Mouse (Mus musculus) layer of hippocampus, adult 2 months (tissue): ENCODE measurements at regions not wholly inside any gene's neighbourhood (a gene's known extent, or its start where the extent isn't known, plus 50 kb on each side); places are given as distances from the start of the nearest gene placed in this dataset.

ENCODE experiments used
- DNase-seq, 2 experiments: peaks; one replicate each; pipeline ENCODE4 v3.0.0; 2022; ENCODE audit warnings: low spot score in 2 of 2
- H3K27ac ChIP-seq: fragments of 200-600 bp; 2 replicates; pipeline ENCODE4 v1.8.1; 2022
- H3K4me3 ChIP-seq: fragments of 200-600 bp; 2 replicates; pipeline ENCODE4 v1.8.1; 2022; ENCODE audit warnings: mild to moderate bottlenecking
- CTCF ChIP-seq: fragments of 200-600 bp; conservative IDR thresholded peaks from 2 replicates; pipeline ENCODE4 v1.8.1; 2022; ENCODE audit warnings: antibody characterized with exemption, mild to moderate bottlenecking, moderate library complexity

DNA sequence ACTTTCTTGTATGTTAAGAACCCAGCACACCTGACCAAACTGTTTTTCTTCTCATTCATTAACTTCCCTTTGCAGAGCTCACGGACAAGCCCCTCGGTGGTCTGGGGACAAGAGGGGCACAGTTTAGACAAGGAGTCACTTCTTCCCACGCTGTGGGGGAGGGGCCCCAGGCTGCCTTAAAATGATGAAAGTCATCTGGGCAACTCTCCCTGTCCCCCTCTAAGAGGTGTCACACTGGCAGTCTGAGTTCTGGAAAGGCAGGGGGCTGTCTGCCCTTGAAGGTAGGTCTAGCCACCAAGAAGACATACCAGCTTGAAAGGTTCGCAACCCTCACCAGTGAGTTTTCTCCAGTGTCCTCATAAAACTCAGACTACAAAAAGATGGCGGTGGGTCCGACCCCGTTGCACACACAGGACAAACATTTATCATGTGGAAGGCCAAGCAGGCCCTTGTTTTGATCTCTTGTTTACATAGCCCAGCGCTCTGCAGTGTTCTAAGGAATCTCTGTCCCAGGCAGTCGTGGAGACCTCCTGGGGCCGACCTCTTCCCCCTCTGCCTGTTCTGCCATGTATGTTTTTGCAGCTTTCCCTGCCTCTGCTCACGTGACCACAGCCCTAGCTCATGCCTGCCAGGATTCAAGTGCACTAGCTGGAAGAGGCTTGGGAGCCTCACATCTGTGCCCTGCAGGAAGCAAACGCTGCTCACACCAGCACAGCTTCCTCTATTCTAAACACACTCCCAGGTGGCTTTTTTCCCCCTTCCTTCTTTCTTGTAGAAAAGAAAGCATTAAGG is 259.2 kb downstream of the Cxcl12 start:
- no peak for DNase-seq
- H3K4me3 ChIP-seq = no peak overlapping the region
- TF ChIP-seq CTCF = no peak
- H3K27ac ChIP-seq = no peak overlapping the region

- no peak for TF ChIP-seq CTCF
- Histone ChIP-seq H3K4me3 (no peak overlapping the region), H3K27ac (no peak overlapping the region)
- DNase-seq = no peak
These were observed 260.1 kb downstream of the Cxcl12 start for GRCm38 (mm10) chr6:117428441-117428840.

GRCm38 (mm10) chr6:117430876-117431781 is 262.8 kb downstream of the Cxcl12 start:
- peak; percentile 36 to 79 for DNase-seq
- peak; percentile 52 for TF ChIP-seq CTCF
- Histone ChIP-seq H3K27ac (0 out of 2 replicates have a peak overlapping the region, but pooled peaks have one; percentile 39), H3K4me3 (no peak overlapping the region)

DNA sequence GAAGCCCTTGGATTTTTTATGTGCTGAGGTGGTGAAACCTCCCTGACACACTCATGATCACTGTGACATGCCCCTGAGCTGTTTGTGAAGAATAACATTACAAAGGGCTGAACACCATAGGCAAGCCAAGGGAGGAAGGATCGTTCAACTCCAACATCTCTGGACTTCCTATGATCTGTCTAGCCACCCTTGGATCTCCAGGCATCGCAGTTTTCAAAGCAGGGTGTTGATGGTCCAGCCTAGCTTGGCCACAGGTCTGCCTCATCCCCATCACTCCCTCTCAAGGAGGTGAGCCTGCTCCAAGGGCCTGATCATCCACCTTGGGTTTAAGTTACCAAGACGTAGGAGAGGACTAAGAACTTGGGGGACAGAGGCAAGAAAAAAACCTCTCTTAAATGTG is 268.5 kb downstream of the Cxcl12 start:
- no peak overlapping the region for H3K4me3 ChIP-seq
- TF ChIP-seq CTCF = no peak
- no peak overlapping the region for H3K27ac ChIP-seq
- no peak for DNase-seq

DNA sequence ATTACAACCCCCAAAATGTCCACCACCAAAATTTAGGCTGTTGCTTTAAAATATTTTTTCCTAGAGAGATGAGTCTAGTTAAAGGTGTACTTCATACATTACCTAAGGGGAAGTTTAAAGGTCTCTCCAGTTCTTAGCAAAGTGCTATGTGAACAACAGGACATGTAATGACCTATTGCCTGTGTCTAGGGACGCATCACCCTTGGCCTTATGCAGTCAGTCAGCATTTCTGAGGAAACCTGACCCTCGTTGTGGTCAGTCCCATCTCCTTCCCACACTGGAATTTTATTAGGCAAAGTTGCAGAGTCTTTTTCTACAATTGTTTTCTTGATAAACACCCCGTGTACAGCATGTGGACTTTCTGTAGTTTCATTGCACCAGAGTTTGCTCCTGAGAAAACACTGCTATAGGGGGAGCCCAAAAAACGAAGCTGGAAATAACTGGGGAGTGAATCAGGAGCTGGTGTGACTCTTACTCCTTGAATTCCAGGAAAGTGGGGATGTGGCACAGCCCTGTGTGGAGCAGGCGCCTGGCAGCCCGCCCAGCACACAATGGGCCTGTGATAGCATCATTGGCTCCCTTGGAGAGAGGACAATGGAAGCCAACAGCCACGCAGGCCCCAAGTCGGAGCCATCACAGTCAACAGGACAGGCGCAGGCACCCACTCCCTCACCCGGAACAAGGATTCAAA is 269.2 kb downstream of the Cxcl12 start:
- no peak for TF ChIP-seq CTCF
- no peak overlapping the region for H3K4me3 ChIP-seq
- no peak overlapping the region; the same call in 1 of the 2 replicates for H3K27ac ChIP-seq
- DNase-seq = no peak

- no peak for TF ChIP-seq CTCF
- DNase-seq = no peak
- no peak overlapping the region for H3K4me3 ChIP-seq
- no peak overlapping the region for H3K27ac ChIP-seq
These were observed 280.3 kb downstream of the Cxcl12 start for GRCm38 (mm10) chr6:117448652-117449051.

DNA sequence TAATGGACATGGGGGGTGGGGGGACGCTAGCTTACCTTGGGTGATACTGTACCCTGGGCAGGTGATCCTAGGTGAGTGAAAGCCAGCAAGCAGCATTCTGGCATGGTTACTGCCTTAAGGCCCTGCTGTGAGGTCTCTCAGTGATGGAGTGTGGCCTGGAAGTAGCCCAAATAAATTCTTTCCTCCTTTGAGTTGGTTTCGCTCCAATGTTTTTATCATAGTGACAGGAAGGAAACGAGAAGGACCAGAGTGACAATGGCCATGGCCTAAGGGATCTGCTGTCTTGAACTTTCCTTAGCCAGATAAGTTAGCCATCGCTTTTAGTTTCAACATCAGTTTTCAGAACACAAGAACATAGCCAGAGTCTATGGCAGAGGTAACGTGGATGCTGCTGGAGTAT is 282.7 kb downstream of the Cxcl12 start:
- H3K4me3 ChIP-seq = no peak overlapping the region
- H3K27ac ChIP-seq = no peak overlapping the region
- TF ChIP-seq CTCF = no peak
- no peak for DNase-seq

- no peak for DNase-seq
- H3K27ac ChIP-seq = no peak overlapping the region
- no peak for TF ChIP-seq CTCF
- H3K4me3 ChIP-seq = no peak overlapping the region
These were observed 291.9 kb downstream of the Cxcl12 start for GRCm38 (mm10) chr6:117460193-117460592.

DNA sequence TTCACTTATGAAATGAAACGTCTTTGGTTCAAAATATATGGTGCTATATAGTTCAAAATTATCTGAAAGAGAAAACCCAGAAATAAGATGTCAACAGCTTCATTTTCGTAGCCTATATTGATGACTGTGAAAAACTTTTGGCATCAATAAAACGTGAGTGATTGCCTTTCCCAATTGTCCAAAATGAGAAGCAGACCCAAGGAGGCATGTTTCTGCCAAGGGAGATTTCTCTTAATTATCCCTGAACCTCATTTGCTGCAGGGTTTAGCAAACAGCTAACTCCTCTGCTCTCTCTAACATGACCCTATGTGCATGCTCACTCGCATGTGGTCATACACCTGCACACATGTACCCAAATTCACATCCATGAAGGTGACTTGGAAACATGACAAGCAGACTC is 296.8 kb downstream of the Cxcl12 start:
- no peak overlapping the region for H3K4me3 ChIP-seq
- no peak for TF ChIP-seq CTCF
- H3K27ac ChIP-seq = no peak overlapping the region
- no peak for DNase-seq

GRCm38 (mm10) chr6:117465606-117466174 is 297.4 kb downstream of the Cxcl12 start:
- no peak for TF ChIP-seq CTCF
- no peak for DNase-seq
- H3K27ac ChIP-seq = no peak overlapping the region
- no peak overlapping the region for H3K4me3 ChIP-seq

- DNase-seq = no peak
- Histone ChIP-seq H3K4me3 (no peak overlapping the region), H3K27ac (no peak overlapping the region)
- TF ChIP-seq CTCF = no peak
These were observed 311.0 kb downstream of the Cxcl12 start for GRCm38 (mm10) chr6:117479376-117479775.

DNA sequence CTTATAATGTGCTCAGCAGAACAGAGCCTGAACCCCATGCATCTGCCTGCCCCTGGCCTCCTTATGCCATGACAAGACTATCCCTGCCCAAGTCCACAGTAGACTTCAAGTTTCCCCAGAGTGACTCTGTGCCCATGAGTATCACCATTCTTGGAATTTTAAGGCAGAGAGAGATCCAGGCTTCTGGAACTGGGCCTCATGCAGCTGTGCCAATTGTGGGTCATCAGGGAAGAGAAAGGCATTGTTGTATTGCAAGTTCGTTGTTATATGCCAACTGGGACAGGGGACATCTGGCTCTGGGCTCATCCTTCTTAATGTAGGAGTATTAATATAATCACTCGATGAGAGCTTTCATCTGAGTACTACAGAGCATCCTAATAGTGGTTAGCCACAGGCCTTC is 312.1 kb downstream of the Cxcl12 start:
- TF ChIP-seq CTCF = no peak
- Histone ChIP-seq H3K4me3 (no peak overlapping the region), H3K27ac (no peak overlapping the region)
- DNase-seq = no peak

GRCm38 (mm10) chr6:117489161-117489560 is 320.8 kb downstream of the Cxcl12 start:
- Histone ChIP-seq H3K4me3 (no peak overlapping the region), H3K27ac (no peak overlapping the region)
- DNase-seq = no peak
- TF ChIP-seq CTCF = no peak
